Mouse (Mus musculus): ENCODE results near the gene Cacna1c. TPM values are rescaled to one million over a fixed set of nuclear protein-coding genes. Genes with fewer than 3 reads are reported as not detected.

The Cacna1c gene
- polyA plus RNA-seq, 1 experiment from 2014 or later, result 4.0 TPM

DNA sequence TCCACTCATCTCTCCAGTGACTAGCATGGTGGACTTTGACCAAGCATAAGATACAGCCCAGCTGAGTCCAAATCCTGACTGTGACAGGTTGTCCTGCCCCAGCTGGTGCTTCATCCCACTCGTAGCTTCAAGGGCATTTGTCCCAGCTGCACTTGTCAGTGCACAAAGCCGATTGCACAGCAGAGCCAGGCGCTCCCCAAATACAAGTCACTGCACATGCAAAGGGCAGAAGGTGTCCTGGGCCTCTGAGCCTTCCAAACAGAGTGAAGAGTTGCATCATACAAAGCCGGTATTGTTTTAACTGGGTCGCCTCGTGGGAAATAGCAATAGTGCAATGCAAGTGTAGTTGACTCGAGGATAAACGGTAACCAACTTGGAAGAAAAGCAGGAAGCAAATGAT, 113.6 kb downstream of the Cacna1c start:
- no peak overlapping the region for H3K4me2 ChIP-seq
- H3K9ac ChIP-seq, result no peak overlapping the region
- H3K36me3 ChIP-seq, result no peaks in the 10 kb centered on the region
- H3K4me1 ChIP-seq, result 0 out of 2 replicates have a peak, but pooled peaks cover 6% of the 10 kb centered on the region
- H3K4me3 ChIP-seq (replicated peaks), result no peak overlapping the region
- WGBS, result 77% methylated on average over 8 of the region's 8 CpGs
- no peaks in the 10 kb centered on the region for H3K27me3 ChIP-seq (replicated peaks)
- no peak for ATAC-seq (ENCODE audit: insufficient read depth, low FRiP score, low read depth)
- no peaks in the 10 kb centered on the region for H3K9me3 ChIP-seq
- H3K27ac ChIP-seq, result no peak overlapping the region

DNA sequence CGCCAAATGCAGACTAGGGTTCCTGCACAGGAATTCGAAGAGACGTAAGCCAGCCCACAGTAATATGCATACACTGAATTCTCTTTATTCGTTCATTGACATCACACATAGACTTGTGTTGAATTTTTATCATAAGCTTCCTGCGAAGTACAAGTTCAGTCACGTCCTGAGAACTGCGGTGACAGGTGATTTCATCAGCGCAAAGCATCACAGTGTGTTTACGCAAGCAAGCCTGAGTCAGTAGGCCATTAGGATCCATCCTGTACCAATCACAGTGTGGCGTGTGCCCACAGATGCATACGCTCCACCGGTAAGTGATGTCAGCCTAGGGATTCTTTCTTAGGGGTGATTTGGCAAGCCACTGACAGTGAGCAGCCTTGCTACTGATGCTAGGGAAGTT, 114.6 kb downstream of the Cacna1c start:
- no peaks in the 10 kb centered on the region for H3K27me3 ChIP-seq (replicated peaks)
- H3K9me3 ChIP-seq, result no peaks in the 10 kb centered on the region
- no peak for ATAC-seq (ENCODE audit: insufficient read depth, low FRiP score, low read depth)
- no peaks in the 10 kb centered on the region for H3K36me3 ChIP-seq
- H3K4me2 ChIP-seq, result no peak overlapping the region
- H3K9ac ChIP-seq, result no peak overlapping the region
- no peak overlapping the region for H3K4me3 ChIP-seq (replicated peaks)
- 89% methylated on average over 12 of the region's 12 CpGs for WGBS
- H3K27ac ChIP-seq, result no peak overlapping the region
- 0 out of 2 replicates have a peak, but pooled peaks cover 6% of the 10 kb centered on the region for H3K4me1 ChIP-seq

DNA sequence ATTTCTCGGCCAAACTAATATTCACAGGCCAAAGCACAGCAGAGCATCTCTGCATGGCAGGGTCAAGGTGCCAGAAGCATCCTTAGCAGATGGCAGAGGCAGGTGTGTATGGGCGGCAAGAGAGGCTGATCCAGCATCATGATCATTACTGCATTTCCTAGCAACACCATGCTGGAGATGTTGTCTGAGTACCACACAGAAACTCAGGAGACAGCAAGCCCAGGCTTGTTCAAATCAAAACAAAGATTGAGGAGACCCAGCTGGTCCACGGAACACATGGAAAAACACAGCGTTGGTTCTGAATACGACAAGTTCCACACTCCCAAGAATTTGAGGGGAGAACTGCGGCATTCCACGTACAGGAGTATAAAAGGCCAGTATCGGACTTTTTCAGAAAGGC, 116.6 kb downstream of the Cacna1c start:
- ATAC-seq (ENCODE audit: insufficient read depth, low FRiP score, low read depth), result no peak
- no peak overlapping the region for H3K9ac ChIP-seq
- no peak overlapping the region for H3K4me2 ChIP-seq
- no peak overlapping the region for H3K27ac ChIP-seq
- no peaks in the 10 kb centered on the region for H3K36me3 ChIP-seq
- 57% methylated on average over 8 of the region's 8 CpGs for WGBS
- H3K9me3 ChIP-seq, result no peaks in the 10 kb centered on the region
- H3K27me3 ChIP-seq (replicated peaks), result no peaks in the 10 kb centered on the region
- 0 out of 2 replicates have a peak, but pooled peaks cover 6% of the 10 kb centered on the region for H3K4me1 ChIP-seq
- no peak overlapping the region for H3K4me3 ChIP-seq (replicated peaks)

DNA sequence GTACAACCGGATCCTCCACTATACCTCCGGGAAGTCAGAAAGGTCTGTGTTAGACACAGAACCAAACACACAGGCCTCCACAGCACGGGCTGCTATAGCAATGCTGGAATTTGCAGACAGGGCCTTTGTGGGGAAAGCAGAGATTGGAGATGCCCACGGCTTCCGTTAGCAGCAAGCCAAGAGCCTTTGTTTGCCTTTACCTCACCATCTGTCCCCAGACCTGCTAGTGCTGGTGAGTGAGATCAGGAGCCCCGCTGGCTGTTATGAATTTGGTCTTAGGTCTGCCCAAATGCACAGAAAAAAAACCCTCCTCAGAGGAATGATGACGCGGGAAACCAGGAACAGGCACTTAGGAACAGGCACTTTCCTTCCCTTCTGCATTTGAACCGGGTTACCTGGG, 117.3 kb downstream of the Cacna1c start:
- Histone ChIP-seq H3K9ac (no peak overlapping the region), H3K9me3 (no peaks in the 10 kb centered on the region), H3K4me3 (replicated peaks) (no peak overlapping the region), H3K27me3 (replicated peaks) (no peaks in the 10 kb centered on the region), H3K27ac (no peak overlapping the region), H3K36me3 (no peaks in the 10 kb centered on the region), H3K4me2 (no peak overlapping the region), H3K4me1 (0 out of 2 replicates have a peak, but pooled peaks cover 6% of the 10 kb centered on the region)
- 62% methylated on average over 9 of the region's 9 CpGs for WGBS
- ATAC-seq (ENCODE audit: insufficient read depth, low FRiP score, low read depth), result no peak

DNA sequence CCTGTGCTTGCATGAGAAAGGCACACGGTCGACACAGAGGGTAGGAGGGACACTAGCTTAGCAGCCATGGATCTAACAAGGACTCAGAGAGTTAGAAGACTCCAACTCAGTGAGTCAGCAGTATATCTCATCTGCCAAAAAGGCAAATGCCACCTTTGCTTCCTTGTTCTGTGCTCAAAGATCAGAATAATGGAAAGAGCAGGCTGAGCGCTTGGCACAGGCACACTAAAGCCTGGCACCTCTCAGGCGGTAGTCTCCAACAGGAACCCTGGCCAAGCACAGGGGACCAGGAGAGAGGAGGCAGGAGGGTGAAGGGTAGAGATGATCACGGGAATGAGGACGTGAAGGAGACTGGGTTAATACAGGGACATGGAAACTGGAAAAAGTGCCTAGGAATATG, 119.0 kb downstream of the Cacna1c start:
- H3K36me3 ChIP-seq, result no peaks in the 10 kb centered on the region

DNA sequence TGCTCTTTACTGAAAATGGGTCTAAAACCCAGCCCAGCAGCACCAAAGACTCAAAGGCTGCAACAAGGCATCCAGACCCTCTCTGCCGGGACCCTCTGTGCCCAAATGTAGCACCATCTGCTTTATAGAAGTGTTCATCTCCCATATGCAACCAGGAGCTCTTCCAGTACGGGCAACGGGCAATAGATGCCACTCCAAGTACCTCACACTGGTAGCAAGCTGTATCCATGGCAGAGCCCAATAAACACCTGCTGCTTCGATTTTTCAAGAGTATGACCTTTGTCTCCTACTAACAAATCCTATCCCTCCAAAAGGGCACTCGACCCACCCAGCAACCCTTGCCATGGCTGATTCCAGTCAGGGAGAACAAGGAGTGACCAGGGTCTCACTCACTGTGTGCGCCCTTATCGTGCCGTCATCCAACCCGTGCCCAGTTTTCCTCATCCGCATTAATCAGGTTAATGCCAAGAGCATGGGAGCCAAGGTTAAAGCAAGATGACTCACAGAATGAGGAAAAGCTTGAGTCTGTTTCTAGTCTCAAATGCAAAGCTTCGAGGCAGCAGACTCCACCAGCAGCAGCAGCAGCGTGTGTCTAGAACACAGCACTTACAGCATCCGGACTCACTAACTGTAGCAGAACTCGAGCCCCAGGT, 122.7 kb downstream of the Cacna1c start:
- 0 out of 2 replicates have a peak, but pooled peaks cover 7% of the 10 kb centered on the region for H3K27me3 ChIP-seq (replicated peaks)
- no peaks in the 10 kb centered on the region for H3K4me1 ChIP-seq
- no peak overlapping the region for H3K4me2 ChIP-seq
- no peak overlapping the region for H3K27ac ChIP-seq
- 86% methylated on average over 14 of the region's 14 CpGs for WGBS
- H3K9me3 ChIP-seq, result no peaks in the 10 kb centered on the region
- H3K4me3 ChIP-seq (replicated peaks), result no peak overlapping the region
- H3K36me3 ChIP-seq, result no peaks in the 10 kb centered on the region
- no peak overlapping the region for H3K9ac ChIP-seq
- ATAC-seq (ENCODE audit: insufficient read depth, low FRiP score, low read depth), result no peak

More for the DNA sequence above, 119.0 kb downstream of the Cacna1c start:
- no peak overlapping the region for H3K27ac ChIP-seq
- H3K4me1 ChIP-seq, result 0 out of 2 replicates have a peak, but pooled peaks cover 6% of the 10 kb centered on the region
- no peaks in the 10 kb centered on the region for H3K9me3 ChIP-seq
- 0 out of 2 replicates have a peak, but pooled peaks cover 7% of the 10 kb centered on the region for H3K27me3 ChIP-seq (replicated peaks)
- no peak overlapping the region for H3K4me2 ChIP-seq
- ATAC-seq (ENCODE audit: insufficient read depth, low FRiP score, low read depth), result no peak
- 82% methylated on average over 6 of the region's 6 CpGs for WGBS
- H3K9ac ChIP-seq, result no peak overlapping the region
- H3K4me3 ChIP-seq (replicated peaks), result no peak overlapping the region

DNA sequence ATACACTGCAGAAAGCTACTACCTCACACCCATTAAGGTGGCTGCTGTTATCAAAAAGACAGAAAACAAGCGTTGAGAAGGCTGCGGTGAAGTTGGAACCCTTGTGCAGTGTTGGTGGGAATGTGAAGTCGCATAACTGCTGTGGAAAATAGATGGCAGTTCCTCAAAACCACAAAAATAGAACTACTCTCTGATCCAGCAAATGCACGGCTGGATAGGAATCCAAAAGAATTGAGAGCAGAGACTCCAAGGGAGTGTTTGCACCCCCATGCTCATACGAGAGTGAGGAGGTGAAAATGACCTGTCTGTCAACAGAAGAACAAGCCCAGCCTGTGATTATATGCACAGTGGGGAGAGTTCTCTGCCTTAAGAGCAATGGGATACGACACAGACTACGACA, 123.4 kb downstream of the Cacna1c start:
- ATAC-seq (ENCODE audit: insufficient read depth, low FRiP score, low read depth), result no peak

DNA sequence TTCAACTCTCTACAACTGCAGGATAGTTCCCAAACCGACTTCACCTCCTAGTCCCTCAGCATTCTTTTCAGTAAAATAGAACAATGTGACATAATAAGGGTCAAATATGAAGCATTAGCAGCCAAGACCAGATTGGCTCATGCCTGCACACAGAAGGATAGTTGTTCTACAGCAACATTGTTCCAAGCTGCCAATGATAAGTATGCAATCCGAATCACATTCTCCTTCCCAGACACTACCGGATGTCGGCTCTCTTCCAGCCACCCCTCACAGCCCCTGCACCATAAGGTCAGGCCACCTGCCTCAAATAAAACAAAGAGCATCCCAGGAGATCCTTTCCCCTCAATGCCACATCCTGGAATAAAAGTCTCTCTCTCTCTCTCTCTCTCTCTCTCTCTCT, 125.4 kb downstream of the Cacna1c start:
- no peak overlapping the region for H3K4me3 ChIP-seq (replicated peaks)
- 75% methylated on average over 4 of the region's 4 CpGs for WGBS

More for the DNA sequence above, 123.4 kb downstream of the Cacna1c start:
- no peak overlapping the region for H3K9ac ChIP-seq
- H3K36me3 ChIP-seq, result no peaks in the 10 kb centered on the region
- H3K4me1 ChIP-seq, result no peaks in the 10 kb centered on the region
- H3K27ac ChIP-seq, result no peak overlapping the region
- 63% methylated on average over 7 of the region's 7 CpGs for WGBS
- H3K27me3 ChIP-seq (replicated peaks), result 0 out of 2 replicates have a peak, but pooled peaks cover 7% of the 10 kb centered on the region
- no peak overlapping the region for H3K4me2 ChIP-seq
- H3K9me3 ChIP-seq, result no peaks in the 10 kb centered on the region
- no peak overlapping the region for H3K4me3 ChIP-seq (replicated peaks)

DNA sequence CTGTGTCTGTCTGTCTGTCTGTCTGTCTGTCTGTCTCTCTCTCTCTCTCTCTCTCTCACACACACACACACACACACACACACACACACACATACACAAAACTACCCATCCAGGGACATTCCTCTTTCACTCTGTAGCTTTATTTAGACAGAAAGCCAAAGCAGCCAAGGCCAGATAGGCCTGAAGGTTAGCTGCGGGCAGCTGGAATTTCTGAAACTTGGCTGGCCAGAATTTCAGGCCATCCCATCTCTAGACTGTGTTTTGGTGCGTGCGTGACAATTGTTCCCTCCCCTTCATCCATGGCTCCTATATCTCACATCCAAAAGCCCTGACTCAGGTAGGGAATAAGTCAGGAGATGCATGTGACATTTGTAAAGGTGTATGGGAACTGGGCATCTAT, 125.9 kb downstream of the Cacna1c start:
- H3K4me3 ChIP-seq (replicated peaks), result no peak overlapping the region
- no peaks in the 10 kb centered on the region for H3K36me3 ChIP-seq
- 83% methylated on average over 3 of the region's 3 CpGs for WGBS
- no peak overlapping the region for H3K4me2 ChIP-seq
- no peak overlapping the region for H3K9ac ChIP-seq
- ATAC-seq (ENCODE audit: insufficient read depth, low FRiP score, low read depth), result no peak
- no peaks in the 10 kb centered on the region for H3K4me1 ChIP-seq
- H3K27me3 ChIP-seq (replicated peaks), result 0 out of 2 replicates have a peak, but pooled peaks cover 7% of the 10 kb centered on the region
- H3K27ac ChIP-seq, result no peak overlapping the region
- H3K9me3 ChIP-seq, result no peaks in the 10 kb centered on the region

More for the DNA sequence above, 125.4 kb downstream of the Cacna1c start:
- H3K9ac ChIP-seq, result no peak overlapping the region
- H3K27me3 ChIP-seq (replicated peaks), result 0 out of 2 replicates have a peak, but pooled peaks cover 7% of the 10 kb centered on the region
- no peak overlapping the region for H3K27ac ChIP-seq
- no peaks in the 10 kb centered on the region for H3K36me3 ChIP-seq
- ATAC-seq (ENCODE audit: insufficient read depth, low FRiP score, low read depth), result no peak
- H3K4me2 ChIP-seq, result no peak overlapping the region
- no peaks in the 10 kb centered on the region for H3K9me3 ChIP-seq
- H3K4me1 ChIP-seq, result no peaks in the 10 kb centered on the region

DNA sequence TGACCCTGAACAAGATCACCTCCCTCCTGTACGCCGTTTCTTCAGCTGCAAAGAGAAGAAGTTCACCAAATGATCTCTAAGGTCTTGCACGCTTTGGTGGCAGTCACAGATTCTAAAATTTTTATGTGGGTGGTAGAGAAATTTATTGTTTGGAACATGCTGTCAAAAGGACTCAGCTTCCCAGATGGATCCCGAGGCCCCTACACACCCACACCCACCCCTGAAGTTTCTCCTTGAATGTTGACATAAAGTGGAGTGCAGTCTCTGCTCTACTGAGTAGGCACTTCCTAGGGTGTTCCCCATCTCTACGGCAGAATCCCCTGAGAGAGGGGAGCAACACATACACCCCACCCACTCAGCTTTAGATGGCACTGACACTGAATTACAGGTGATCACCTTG, 127.1 kb downstream of the Cacna1c start:
- ATAC-seq (ENCODE audit: insufficient read depth, low FRiP score, low read depth), result no peak
- Histone ChIP-seq H3K36me3 (no peaks in the 10 kb centered on the region), H3K4me3 (replicated peaks) (no peak overlapping the region), H3K27ac (no peak overlapping the region), H3K27me3 (replicated peaks) (0 out of 2 replicates have a peak, but pooled peaks cover 7% of the 10 kb centered on the region), H3K9me3 (no peaks in the 10 kb centered on the region), H3K4me1 (no peaks in the 10 kb centered on the region), H3K4me2 (no peak overlapping the region), H3K9ac (no peak overlapping the region)
- 73% methylated on average over 5 of the region's 5 CpGs for WGBS

DNA sequence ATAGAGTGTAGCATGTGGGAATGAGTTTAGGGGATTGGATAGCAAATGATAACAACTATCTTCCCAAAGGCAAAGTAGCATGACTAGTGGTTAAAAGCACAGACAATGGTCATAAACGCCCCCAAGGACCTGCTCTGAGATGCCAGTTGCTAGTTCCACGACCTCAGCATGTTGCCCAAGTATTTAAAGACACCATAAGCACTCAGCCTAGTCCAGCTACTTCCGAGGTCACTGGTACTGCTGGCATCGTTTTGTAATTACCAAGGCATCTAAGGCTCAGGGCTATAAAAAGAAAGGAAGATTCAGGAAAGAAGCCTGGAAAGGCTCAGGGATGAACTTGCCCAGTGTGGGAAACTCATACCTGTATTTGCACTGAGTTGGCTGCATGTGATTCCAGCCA, 127.6 kb downstream of the Cacna1c start:
- Histone ChIP-seq H3K9me3 (no peaks in the 10 kb centered on the region), H3K36me3 (no peaks in the 10 kb centered on the region), H3K9ac (no peak overlapping the region), H3K4me3 (replicated peaks) (no peak overlapping the region), H3K4me1 (no peaks in the 10 kb centered on the region), H3K4me2 (no peak overlapping the region), H3K27me3 (replicated peaks) (0 out of 2 replicates have a peak, but pooled peaks cover 7% of the 10 kb centered on the region), H3K27ac (no peak overlapping the region)
- 76% methylated on average over 4 of the region's 4 CpGs for WGBS
- no peak for ATAC-seq (ENCODE audit: insufficient read depth, low FRiP score, low read depth)

DNA sequence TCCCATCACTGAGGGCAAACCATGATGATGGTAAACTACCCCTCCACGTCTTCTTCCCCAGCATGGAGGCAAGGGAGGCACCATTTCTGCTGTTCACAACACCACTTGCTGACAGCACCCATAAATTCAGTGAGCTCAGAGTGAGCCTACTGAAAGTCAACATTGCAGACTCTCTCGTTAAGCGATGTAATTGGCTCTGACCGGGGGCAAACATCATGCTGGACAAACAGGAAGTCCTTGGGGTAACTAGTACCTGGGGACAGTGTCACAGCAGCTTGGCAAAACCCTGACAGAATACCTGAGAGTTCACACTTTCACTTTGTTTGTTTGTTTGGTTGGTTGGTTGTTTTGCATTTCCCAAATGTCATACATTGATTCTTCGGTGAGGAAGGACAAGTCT, 131.3 kb downstream of the Cacna1c start:
- Histone ChIP-seq H3K27ac (no peak overlapping the region), H3K27me3 (replicated peaks) (no peaks in the 10 kb centered on the region), H3K9me3 (no peaks in the 10 kb centered on the region), H3K4me3 (replicated peaks) (no peak overlapping the region), H3K36me3 (no peaks in the 10 kb centered on the region), H3K4me2 (no peak overlapping the region), H3K4me1 (no peaks in the 10 kb centered on the region; the same call in 1 of the 2 replicates), H3K9ac (no peak overlapping the region)
- 79% methylated on average over 5 of the region's 5 CpGs for WGBS
- ATAC-seq (ENCODE audit: insufficient read depth, low FRiP score, low read depth), result no peak

Data from stomach, embryonic 15.5 days (tissue).